Comparison of ENCODE assay signal across 11 mouse cellular contexts in the genomic region with DNA sequence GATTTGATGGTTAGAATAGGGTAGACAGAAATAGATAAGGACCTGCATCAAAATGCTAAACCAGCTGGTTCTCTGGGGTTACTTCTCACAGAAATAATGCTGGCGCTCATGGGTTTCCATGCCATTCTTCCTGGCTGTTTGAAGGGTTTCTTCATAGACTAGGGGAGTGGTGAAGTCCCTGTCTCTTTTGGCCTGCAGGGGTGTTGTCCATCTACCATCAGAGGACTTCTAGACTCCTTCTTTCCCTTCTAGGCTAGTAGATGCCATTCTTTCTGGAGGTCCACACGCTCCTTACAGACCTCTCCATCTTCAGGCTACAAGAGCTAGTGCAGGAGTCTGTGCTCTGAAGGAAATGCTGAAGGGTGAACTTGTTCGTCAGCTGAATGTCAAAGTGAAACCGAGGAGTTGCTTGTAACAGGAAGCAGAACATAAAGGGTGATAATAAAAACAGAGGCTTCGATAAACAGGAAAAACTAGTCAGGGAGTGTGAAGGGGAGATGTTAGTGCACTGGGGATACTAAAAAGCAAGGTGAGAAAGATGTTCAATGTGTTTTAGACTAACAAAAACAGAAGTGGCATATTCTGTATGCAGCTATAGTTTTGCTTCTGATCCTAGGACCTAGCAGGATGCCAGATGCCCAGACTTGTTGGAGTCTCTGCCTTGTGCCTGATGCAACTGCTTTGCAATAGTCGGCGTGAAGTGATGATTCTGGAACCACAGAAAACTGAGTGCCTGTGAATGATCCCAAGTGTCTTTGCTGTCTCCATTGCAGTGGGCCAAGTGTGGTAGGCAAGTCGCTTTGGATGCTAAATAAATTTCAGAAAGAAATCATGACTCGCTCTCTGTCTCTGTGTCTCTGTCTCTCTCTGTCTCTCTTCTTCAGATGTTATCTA.
A peak's percentile ranks its signal among the peaks of the same experiment; 100 is the strongest.
DNase-seq lines count a peak whose midpoint lies in the region; ATAC-seq and TF ChIP-seq lines count a peak whose summit lies in the region.
"Had no signal": no experiment of that assay in that cellular context is flagged by ENCODE, and none has a peak within 500 bp of the region (broad histone marks: within the 10 kb centered on the region; RNA-seq: fewer than 3 reads in every experiment).

No protein-coding gene starts in this region.

- no peaks in the 10 kb centered on the region for H3K9me3 ChIP-seq in liver, embryonic 14.5 days (ENCODE audit: control insufficient read depth, low read length)

- TF ChIP-seq CTCF in thymus, adult 2 months (IDR thresholded peaks at IDR 0.05; ENCODE audit: borderline replicate concordance, control insufficient read depth, extremely low read depth, insufficient read depth, low read length, poor library complexity), result no peak
- TF ChIP-seq CTCF in liver, embryonic 14.5 days (IDR thresholded peaks at IDR 0.05; ENCODE audit: low read depth), result no peak
- TF ChIP-seq CTCF in cerebellum, adult 2 months (IDR thresholded peaks at IDR 0.05; ENCODE audit: borderline replicate concordance, insufficient read depth, low read depth, low read length), result no peak

- H3K27me3 ChIP-seq in thymus, adult 2 months (ENCODE audit: control insufficient read depth, insufficient read depth, low read length), result no peaks in the 10 kb centered on the region
- no peaks in the 10 kb centered on the region for H3K27me3 ChIP-seq in liver, embryonic 14.5 days (ENCODE audit: control insufficient read depth, insufficient read depth, low read length)
- H3K27me3 ChIP-seq in cerebellum, adult 2 months (ENCODE audit: control insufficient read depth, insufficient read depth, low read length), result no peaks in the 10 kb centered on the region

- H3K27ac ChIP-seq in thymus, adult 2 months (ENCODE audit: control insufficient read depth, insufficient read depth, low read length), result peak overlapping the region; percentile 60; the same call in 1 of the 2 replicates
- no peak overlapping the region for H3K27ac ChIP-seq in liver, embryonic 14.5 days
- no peak overlapping the region for H3K27ac ChIP-seq in cerebellum, adult 2 months (ENCODE audit: insufficient read depth, low read length)

- H3K4me3 ChIP-seq in thymus, adult 2 months (ENCODE audit: control insufficient read depth, insufficient read depth, low read length), result no peak overlapping the region
- H3K4me3 ChIP-seq in liver, embryonic 14.5 days (ENCODE audit: insufficient read depth in 1 of 2, low read depth in 2 of 2, low read length in 2 of 2), result no peak overlapping the region
- no peak overlapping the region for H3K4me3 ChIP-seq in cerebellum, adult 2 months (replicated peaks; ENCODE audit: insufficient read depth, low read depth, low read length)

- no peak for TF ChIP-seq POLR2A in thymus, adult 2 months (IDR thresholded peaks at IDR 0.05; ENCODE audit: control insufficient read depth, extremely low read depth, insufficient read depth, low read length, poor library complexity)
- no peak for TF ChIP-seq POLR2A in cerebellum, adult 2 months (IDR thresholded peaks at IDR 0.05; ENCODE audit: borderline replicate concordance, insufficient read depth, low read length)

- intact Hi-C loops in heart, postnatal 10 days (cut with DNase I), result no loop called here

- peak overlapping the region; percentile 6; the same call in 1 of the 2 replicates for H3K4me2 ChIP-seq in liver, embryonic 14.5 days (ENCODE audit: low read depth)

- no peak for TF ChIP-seq EP300 in liver, embryonic 14.5 days (IDR thresholded peaks at IDR 0.05; ENCODE audit: low read depth)

- H3K9ac ChIP-seq in liver, embryonic 14.5 days (replicated peaks), result no peak overlapping the region

- no peak for ATAC-seq in liver, embryonic 14.5 days (ENCODE audit: insufficient read depth)
- ATAC-seq in neutrophil, adult 5-6 weeks (ENCODE audit: extremely low read depth, insufficient number of reproducible peaks, low FRiP score, poor library complexity, severe bottlenecking), result peak; percentile 35
- ATAC-seq: forebrain, embryonic 14.5 days; hindbrain, embryonic 16.5 days had no signal

- H3K36me3 ChIP-seq in thymus, adult 2 months (ENCODE audit: control insufficient read depth, insufficient read depth, low read length), result no peaks in the 10 kb centered on the region
- no peaks in the 10 kb centered on the region for H3K36me3 ChIP-seq in liver, embryonic 14.5 days (replicated peaks; ENCODE audit: control insufficient read depth, insufficient read depth, low read depth)

- H3K4me1 ChIP-seq in thymus, adult 2 months (replicated peaks; ENCODE audit: control insufficient read depth, insufficient read depth, low read length), result peaks cover 2% of the 10 kb centered on the region; the same call in 1 of the 2 replicates
- peaks cover 0 to 5% of the 10 kb centered on the region in 2 experiments; a peak in 2 of 4 replicates for H3K4me1 ChIP-seq in liver, embryonic 14.5 days (replicated peaks; ENCODE audit: control insufficient read depth in 2 of 2, insufficient read depth in 2 of 2, low read length in 1 of 2)
- H3K4me1 ChIP-seq in cerebellum, adult 2 months (ENCODE audit: control insufficient read depth, insufficient read depth, low read length), result no peaks in the 10 kb centered on the region

- DNase-seq in heart, adult 11 months, result peak; percentile 83
- DNase-seq in heart, postnatal 10 days, result no peak
- DNase-seq in thymus, adult 2 months, result peak; percentile 2
- DNase-seq in thymus, postnatal 10 days (ENCODE audit: low spot score in 2 of 2), result no peak
- DNase-seq in liver, embryonic 14.5 days (ENCODE audit: low read depth in 3 of 3, low spot score in 3 of 3), result no peak
- DNase-seq in embryo, embryonic 11 days, result no peak
- DNase-seq in cerebellum, adult 2 months, result no peak
- DNase-seq: layer of hippocampus, adult 9-11 months had no signal

- WGBS in thymus, adult 2 months, result 59% methylated on average over 9 of the region's 9 CpGs
- WGBS in liver, embryonic 14.5 days (ENCODE audit: insufficient replicate concordance), result 44% methylated on average over 9 of the region's 9 CpGs
- WGBS in cerebellum, adult 2 months, result 93% methylated on average over 9 of the region's 9 CpGs

Comparison
In these comparisons a context has a peak if more than half of its experiments do, and no peak if none do; other contexts are left out.
1. DNase-seq: peak in heart, adult 11 months (single experiment) and thymus, adult 2 months (single experiment); none in heart, postnatal 10 days (0 of 2), thymus, postnatal 10 days (0 of 2), liver, embryonic 14.5 days (0 of 3), embryo, embryonic 11 days (single experiment) and cerebellum, adult 2 months (0 of 2).